10 mouse cellular contexts compared by ENCODE assay signal in genomic region chr2:162131607-162132304, GRCm38 (mm10).
DNase-seq lines count a peak whose midpoint lies in the region; ATAC-seq and TF ChIP-seq lines count a peak whose summit lies in the region.
"Had no signal": no experiment of that assay in that cellular context is flagged by ENCODE, and none has a peak within 500 bp of the region (broad histone marks: within the 10 kb centered on the region; RNA-seq: fewer than 3 reads in every experiment).

No protein-coding gene starts in this region.

- TF ChIP-seq EP300 in stomach, postnatal 0 days (optimal IDR thresholded peaks at IDR 0.05): no peak

- TF ChIP-seq CTCF in hindbrain, postnatal 0 days (IDR thresholded peaks at IDR 0.05; ENCODE audit: low read depth): no peak
- no peak for TF ChIP-seq CTCF in stomach, postnatal 0 days (IDR thresholded peaks at IDR 0.05; ENCODE audit: low read depth)

- H3K27me3 ChIP-seq in neural tube, embryonic 11.5 days (ENCODE audit: control insufficient read depth, insufficient read depth, low read length): no peaks in the 10 kb centered on the region
- H3K27me3 ChIP-seq in hindbrain, postnatal 0 days (ENCODE audit: insufficient read depth, low read length): no peaks in the 10 kb centered on the region
- H3K27me3 ChIP-seq in lung, embryonic 15.5 days: no peaks in the 10 kb centered on the region
- H3K27me3 ChIP-seq in stomach, postnatal 0 days (ENCODE audit: control insufficient read depth, insufficient read depth, low read length): no peaks in the 10 kb centered on the region
- H3K27me3 ChIP-seq: heart, embryonic 13.5 days had no signal

- peak; percentile 63; the same call in 1 of the 2 replicates for ATAC-seq in neural tube, embryonic 11.5 days (ENCODE audit: insufficient read depth, low FRiP score, low TSS enrichment)
- ATAC-seq in hindbrain, postnatal 0 days: peak; percentile 79
- peak; percentile 88 for ATAC-seq in lung, embryonic 15.5 days (ENCODE audit: borderline replicate concordance, extremely low read depth, low FRiP score, low TSS enrichment)
- peak; percentile 84 for ATAC-seq in stomach, postnatal 0 days (ENCODE audit: low FRiP score, low TSS enrichment)

- no peak overlapping the region for H3K4me2 ChIP-seq in neural tube, embryonic 11.5 days (ENCODE audit: low read depth)
- no peak overlapping the region for H3K4me2 ChIP-seq in hindbrain, postnatal 0 days (ENCODE audit: low read depth, low read length)
- no peak overlapping the region for H3K4me2 ChIP-seq in lung, embryonic 15.5 days
- H3K4me2 ChIP-seq in stomach, postnatal 0 days (replicated peaks; ENCODE audit: low read depth): no peak overlapping the region
- H3K4me2 ChIP-seq: heart, embryonic 13.5 days had no signal

- H3K9ac ChIP-seq in neural tube, embryonic 11.5 days (ENCODE audit: low read length): no peak overlapping the region
- no peak overlapping the region for H3K9ac ChIP-seq in hindbrain, postnatal 0 days (replicated peaks; ENCODE audit: low read length)
- no peak overlapping the region for H3K9ac ChIP-seq in lung, embryonic 15.5 days
- H3K9ac ChIP-seq in stomach, postnatal 0 days (ENCODE audit: low read length): no peak overlapping the region
- H3K9ac ChIP-seq: heart, embryonic 13.5 days had no signal

- WGBS in neural tube, embryonic 11.5 days: 91% methylated on average over 4 of the region's 4 CpGs
- 35% methylated on average over 4 of the region's 4 CpGs for WGBS in hindbrain, postnatal 0 days
- WGBS in lung, embryonic 15.5 days: 48% methylated on average over 4 of the region's 4 CpGs
- 57% methylated on average over 4 of the region's 4 CpGs for WGBS in stomach, postnatal 0 days

- no peak for DNase-seq in neural tube, embryonic 11.5 days (ENCODE audit: low spot score)
- DNase-seq in neural tube, embryonic 10.5 days (ENCODE audit: extremely low spot score, low spot score): no peak
- DNase-seq in hindbrain, postnatal 0 days (ENCODE audit: low spot score): peak; percentile 57
- peak; percentile 35 for DNase-seq in stomach, postnatal 0 days (ENCODE audit: low spot score)
- no peak for DNase-seq in gastrocnemius, postnatal 4 days (ENCODE audit: low spot score in 2 of 2)
- DNase-seq in right cerebral cortex, postnatal 25 days: no peak
- DNase-seq in frontal cortex, postnatal 36 days (ENCODE audit: low spot score in 2 of 2): no peak
- DNase-seq: cerebellum, adult 11-12 months had no signal

- no peaks in the 10 kb centered on the region for H3K4me1 ChIP-seq in neural tube, embryonic 11.5 days (ENCODE audit: control insufficient read depth, insufficient read depth, low read length)
- no peaks in the 10 kb centered on the region for H3K4me1 ChIP-seq in hindbrain, postnatal 0 days (ENCODE audit: insufficient read depth, low read length)
- H3K4me1 ChIP-seq in lung, embryonic 15.5 days: peaks cover 5% of the 10 kb centered on the region; the same call in 1 of the 2 replicates
- H3K4me1 ChIP-seq in stomach, postnatal 0 days (replicated peaks; ENCODE audit: control insufficient read depth, insufficient read depth): no peaks in the 10 kb centered on the region
- H3K4me1 ChIP-seq: heart, embryonic 13.5 days had no signal

- H3K36me3 ChIP-seq in neural tube, embryonic 11.5 days (ENCODE audit: control insufficient read depth, insufficient read depth, low read length): no peaks in the 10 kb centered on the region
- H3K36me3 ChIP-seq in hindbrain, postnatal 0 days (ENCODE audit: insufficient read depth, low read length): no peaks in the 10 kb centered on the region
- no peaks in the 10 kb centered on the region for H3K36me3 ChIP-seq in lung, embryonic 15.5 days
- no peaks in the 10 kb centered on the region for H3K36me3 ChIP-seq in stomach, postnatal 0 days (ENCODE audit: control insufficient read depth, insufficient read depth, low read length)
- H3K36me3 ChIP-seq: heart, embryonic 13.5 days had no signal

- no peaks in the 10 kb centered on the region for H3K9me3 ChIP-seq in neural tube, embryonic 11.5 days (ENCODE audit: control insufficient read depth, low read length)
- H3K9me3 ChIP-seq in hindbrain, postnatal 0 days (ENCODE audit: low read length): no peaks in the 10 kb centered on the region
- no peaks in the 10 kb centered on the region for H3K9me3 ChIP-seq in lung, embryonic 15.5 days
- H3K9me3 ChIP-seq in stomach, postnatal 0 days (ENCODE audit: control insufficient read depth, low read length): no peaks in the 10 kb centered on the region
- H3K9me3 ChIP-seq: heart, embryonic 13.5 days had no signal

- no peak overlapping the region for H3K27ac ChIP-seq in neural tube, embryonic 11.5 days (ENCODE audit: low read depth, low read length)
- H3K27ac ChIP-seq in hindbrain, postnatal 0 days: peak overlapping the region; percentile 49; the same call in 1 of the 2 replicates
- 0 out of 2 replicates have a peak overlapping the region, but pooled peaks have one; percentile 10 for H3K27ac ChIP-seq in lung, embryonic 15.5 days
- no peak overlapping the region for H3K27ac ChIP-seq in stomach, postnatal 0 days (replicated peaks)
- H3K27ac ChIP-seq: heart, embryonic 13.5 days had no signal

- no peak overlapping the region for H3K4me3 ChIP-seq in neural tube, embryonic 11.5 days (ENCODE audit: low read depth, low read length)
- H3K4me3 ChIP-seq in hindbrain, postnatal 0 days (ENCODE audit: low read length): no peak overlapping the region
- H3K4me3 ChIP-seq in lung, embryonic 15.5 days: no peak overlapping the region
- no peak overlapping the region for H3K4me3 ChIP-seq in stomach, postnatal 0 days (ENCODE audit: low read depth, low read length)
- H3K4me3 ChIP-seq: heart, embryonic 13.5 days had no signal

Comparison
In these comparisons a context has a peak if more than half of its experiments do, and no peak if none do; other contexts are left out.
1. DNase-seq: peak in hindbrain, postnatal 0 days (single experiment) and stomach, postnatal 0 days (single experiment); none in neural tube, embryonic 11.5 days (single experiment), neural tube, embryonic 10.5 days (single experiment), gastrocnemius, postnatal 4 days (0 of 2), right cerebral cortex, postnatal 25 days (single experiment) and frontal cortex, postnatal 36 days (0 of 2).
2. H3K27ac ChIP-seq: peak in hindbrain, postnatal 0 days (single experiment) and lung, embryonic 15.5 days (single experiment); none in neural tube, embryonic 11.5 days (single experiment) and stomach, postnatal 0 days (single experiment).
3. Peak in every context shown above with its lines, with median percentiles within 50 percentile points of each other: ATAC-seq.